Mouse (Mus musculus): ENCODE results near the gene Bcl2l1. TPM values are rescaled to one million over a fixed set of nuclear protein-coding genes. Genes with fewer than 3 reads are reported as not detected.

The Bcl2l1 gene
- polyA plus RNA-seq, 2 experiments = 46.8 to 91.2 TPM

DNA sequence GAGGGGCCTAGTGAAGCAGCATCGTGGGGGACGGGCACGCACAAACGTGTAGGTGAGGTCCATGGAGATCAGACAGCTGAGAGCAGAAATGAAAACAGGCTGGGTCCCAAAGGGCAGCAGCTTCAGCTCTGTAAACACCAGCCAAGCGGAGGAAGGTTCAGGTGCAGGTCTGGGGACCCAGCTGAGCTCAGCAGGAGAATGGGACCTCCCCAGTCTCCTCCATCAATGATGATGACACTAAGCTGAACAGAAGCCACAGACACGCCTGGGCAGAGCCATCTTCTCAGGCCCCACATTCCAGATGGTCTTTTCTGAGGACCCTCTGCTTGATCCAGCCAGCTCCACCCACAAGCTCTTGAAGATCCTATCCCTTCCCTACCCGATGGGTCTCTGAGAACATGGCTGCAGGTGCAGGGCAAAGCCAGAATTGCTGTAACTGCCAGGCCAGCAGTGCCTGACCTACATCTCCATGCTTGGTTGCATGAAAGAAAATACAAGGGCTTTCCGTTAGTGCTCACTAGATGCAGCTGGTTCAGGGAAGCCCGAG, 37.2 kb downstream of the Bcl2l1 start:
- TF ChIP-seq POLR2A (IDR thresholded peaks at IDR 0.05; ENCODE audit: borderline replicate concordance, extremely low read depth, insufficient read depth, insufficient read length) = no peak
- ATAC-seq (ENCODE audit: low FRiP score, low read depth) = no peak
- H3K9me3 ChIP-seq (ENCODE audit: control insufficient read depth, low read length) = no peaks in the 10 kb centered on the region

DNA sequence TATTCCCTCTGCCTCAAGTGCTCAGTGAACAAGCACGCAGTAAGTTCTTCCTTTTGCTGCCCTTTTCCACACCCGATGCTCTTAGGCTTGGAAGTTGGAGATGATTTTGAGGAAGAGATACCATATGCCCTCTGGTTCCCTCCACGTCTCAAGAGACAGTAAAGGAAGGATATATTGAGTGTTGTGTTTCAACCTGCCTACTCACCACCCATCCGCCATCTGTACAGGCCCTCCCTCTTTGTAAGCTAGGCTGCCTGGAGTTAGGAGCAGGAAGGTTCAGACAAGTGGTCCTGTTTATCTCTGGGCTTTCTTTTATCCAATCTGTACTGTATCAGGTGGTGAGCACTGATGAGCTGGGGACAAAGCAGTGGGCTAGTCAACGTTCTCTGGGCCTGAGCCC, 38.1 kb downstream of the Bcl2l1 start:
- Histone ChIP-seq H3K4me3 (replicated peaks; ENCODE audit: low read length) (no peak overlapping the region), H3K27ac (replicated peaks; ENCODE audit: low read depth, low read length) (no peak overlapping the region), H3K4me1 (ENCODE audit: control insufficient read depth, insufficient read depth, low read length) (peaks cover 3% of the 10 kb centered on the region; the same call in 1 of the 2 replicates), H3K9me3 (ENCODE audit: control insufficient read depth, low read length) (no peaks in the 10 kb centered on the region), H3K9ac (ENCODE audit: low read depth, low read length, severe bottlenecking) (no peak overlapping the region), H3K36me3 (ENCODE audit: control insufficient read depth, insufficient read depth, low read length) (peaks cover 5% of the 10 kb centered on the region; the same call in 1 of the 2 replicates), H3K4me2 (replicated peaks; ENCODE audit: low read depth, low read length, severe bottlenecking) (no peak overlapping the region), H3K27me3 (ENCODE audit: control insufficient read depth, insufficient read depth, low read length) (no peaks in the 10 kb centered on the region)
- ATAC-seq (ENCODE audit: low FRiP score, low read depth) = no peak
- TF ChIP-seq POLR2A (IDR thresholded peaks at IDR 0.05; ENCODE audit: borderline replicate concordance, extremely low read depth, insufficient read depth, insufficient read length) = no peak
- WGBS = 83% methylated on average over 5 of the region's 5 CpGs
- DNase-seq (ENCODE audit: low spot score) = no peak

More for the DNA sequence above, 37.2 kb downstream of the Bcl2l1 start:
- Histone ChIP-seq H3K27me3 (ENCODE audit: control insufficient read depth, insufficient read depth, low read length) (no peaks in the 10 kb centered on the region), H3K4me2 (replicated peaks; ENCODE audit: low read depth, low read length, severe bottlenecking) (no peak overlapping the region), H3K36me3 (ENCODE audit: control insufficient read depth, insufficient read depth, low read length) (peaks cover 5% of the 10 kb centered on the region; the same call in 1 of the 2 replicates), H3K4me3 (replicated peaks; ENCODE audit: low read length) (no peak overlapping the region), H3K9ac (ENCODE audit: low read depth, low read length, severe bottlenecking) (no peak overlapping the region), H3K27ac (replicated peaks; ENCODE audit: low read depth, low read length) (no peak overlapping the region), H3K4me1 (ENCODE audit: control insufficient read depth, insufficient read depth, low read length) (peaks cover 3% of the 10 kb centered on the region; the same call in 1 of the 2 replicates)
- no peak for DNase-seq (ENCODE audit: low spot score)
- WGBS = 76% methylated on average over 9 of the region's 9 CpGs

DNA sequence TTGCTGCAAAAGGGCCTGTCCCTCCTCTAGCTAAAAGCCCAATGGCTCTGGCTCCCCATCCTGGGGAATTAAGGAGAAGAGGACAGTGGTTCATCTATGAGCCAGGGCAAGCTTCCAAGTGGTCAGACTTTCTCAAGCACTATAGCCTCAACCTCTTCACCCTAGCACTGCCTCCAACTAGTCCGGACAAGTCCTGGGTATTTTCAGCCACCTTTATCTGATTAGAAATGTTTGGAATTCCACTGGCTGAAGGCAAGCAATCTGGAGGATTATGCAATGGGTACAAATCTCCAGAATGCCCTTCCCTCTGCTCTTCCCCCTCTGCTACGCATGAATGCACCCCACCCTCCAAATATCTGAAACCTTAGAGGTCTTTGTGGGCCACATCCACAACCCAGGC, 39.1 kb downstream of the Bcl2l1 start:
- Histone ChIP-seq H3K27me3 (ENCODE audit: control insufficient read depth, insufficient read depth, low read length) (no peaks in the 10 kb centered on the region), H3K36me3 (ENCODE audit: control insufficient read depth, insufficient read depth, low read length) (peaks cover 5% of the 10 kb centered on the region; the same call in 1 of the 2 replicates), H3K4me2 (replicated peaks; ENCODE audit: low read depth, low read length, severe bottlenecking) (no peak overlapping the region), H3K9ac (ENCODE audit: low read depth, low read length, severe bottlenecking) (no peak overlapping the region), H3K27ac (replicated peaks; ENCODE audit: low read depth, low read length) (no peak overlapping the region), H3K4me3 (replicated peaks; ENCODE audit: low read length) (no peak overlapping the region), H3K4me1 (ENCODE audit: control insufficient read depth, insufficient read depth, low read length) (peaks cover 3% of the 10 kb centered on the region; the same call in 1 of the 2 replicates), H3K9me3 (ENCODE audit: control insufficient read depth, low read length) (no peaks in the 10 kb centered on the region)
- TF ChIP-seq POLR2A (IDR thresholded peaks at IDR 0.05; ENCODE audit: borderline replicate concordance, extremely low read depth, insufficient read depth, insufficient read length) = no peak
- DNase-seq (ENCODE audit: low spot score) = no peak
- WGBS = 49% methylated on average over 2 of the region's 2 CpGs
- no peak for ATAC-seq (ENCODE audit: low FRiP score, low read depth)

DNA sequence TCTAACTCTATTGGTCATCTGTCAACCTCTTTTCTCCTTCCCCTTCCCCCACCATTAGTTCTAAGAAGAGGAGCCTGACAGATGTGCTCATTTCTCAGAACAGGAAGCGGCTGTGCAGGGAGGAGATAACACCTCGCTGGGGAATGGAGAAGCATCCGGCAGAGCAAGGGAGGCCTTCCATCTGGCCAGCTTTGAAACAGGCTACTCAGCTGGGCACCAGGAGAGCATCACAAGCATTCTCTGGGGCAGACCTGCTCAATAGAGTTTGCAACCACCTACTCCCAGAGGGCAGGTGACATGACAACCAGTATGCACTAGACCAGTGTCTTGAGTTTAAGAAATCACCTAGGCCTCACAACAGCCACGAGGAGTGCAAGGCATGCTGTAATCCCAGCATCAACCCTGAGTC, 41.9 kb downstream of the Bcl2l1 start:
- ATAC-seq (ENCODE audit: low FRiP score, low read depth) (no peak), DNase-seq (ENCODE audit: low spot score) (no peak)
- Histone ChIP-seq H3K9ac (ENCODE audit: low read depth, low read length, severe bottlenecking) (no peak overlapping the region), H3K9me3 (ENCODE audit: control insufficient read depth, low read length) (no peaks in the 10 kb centered on the region), H3K4me3 (replicated peaks; ENCODE audit: low read length) (no peak overlapping the region), H3K27me3 (ENCODE audit: control insufficient read depth, insufficient read depth, low read length) (no peaks in the 10 kb centered on the region), H3K4me1 (ENCODE audit: control insufficient read depth, insufficient read depth, low read length) (peaks cover 7% of the 10 kb centered on the region), H3K27ac (replicated peaks; ENCODE audit: low read depth, low read length) (no peak overlapping the region), H3K4me2 (replicated peaks; ENCODE audit: low read depth, low read length, severe bottlenecking) (no peak overlapping the region), H3K36me3 (ENCODE audit: control insufficient read depth, insufficient read depth, low read length) (peaks cover 5% of the 10 kb centered on the region; the same call in 1 of the 2 replicates)
- 31% methylated on average over 4 of the region's 4 CpGs for WGBS
- TF ChIP-seq POLR2A (IDR thresholded peaks at IDR 0.05; ENCODE audit: borderline replicate concordance, extremely low read depth, insufficient read depth, insufficient read length) = no peak

DNA sequence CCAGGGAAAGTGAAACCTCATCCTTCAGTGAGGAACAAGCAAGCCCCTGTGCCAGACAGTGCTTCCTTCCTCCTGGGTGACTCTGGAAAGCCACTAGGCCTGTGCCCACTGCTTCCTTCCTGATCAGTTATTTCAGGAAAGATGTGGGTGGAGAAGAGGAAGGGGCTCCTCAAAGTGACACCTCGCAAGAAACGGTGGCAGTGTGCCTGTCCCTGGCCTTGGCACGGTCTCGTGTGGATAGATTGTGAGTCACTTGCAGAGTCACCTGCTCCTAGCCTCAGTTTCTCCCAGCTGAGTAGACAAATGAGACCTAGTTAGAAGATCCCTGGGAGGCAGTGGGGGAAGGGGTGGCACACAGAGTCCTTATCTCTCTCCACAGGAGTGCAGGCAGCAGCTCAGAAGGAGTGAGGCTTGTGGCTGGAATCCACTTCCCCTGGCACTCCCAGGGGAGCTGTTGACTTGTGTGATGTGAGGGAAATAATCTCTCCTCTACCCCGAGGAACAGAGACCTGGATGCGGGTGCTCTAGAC, 42.6 kb downstream of the Bcl2l1 start:
- Histone ChIP-seq H3K27me3 (ENCODE audit: control insufficient read depth, insufficient read depth, low read length) (no peaks in the 10 kb centered on the region), H3K27ac (replicated peaks; ENCODE audit: low read depth, low read length) (no peak overlapping the region), H3K4me3 (replicated peaks; ENCODE audit: low read length) (no peak overlapping the region), H3K9me3 (ENCODE audit: control insufficient read depth, low read length) (no peaks in the 10 kb centered on the region), H3K4me2 (replicated peaks; ENCODE audit: low read depth, low read length, severe bottlenecking) (no peak overlapping the region), H3K4me1 (ENCODE audit: control insufficient read depth, insufficient read depth, low read length) (peaks cover 7% of the 10 kb centered on the region), H3K9ac (ENCODE audit: low read depth, low read length, severe bottlenecking) (no peak overlapping the region), H3K36me3 (ENCODE audit: control insufficient read depth, insufficient read depth, low read length) (peaks cover 5% of the 10 kb centered on the region; the same call in 1 of the 2 replicates)
- 61% methylated on average over 6 of the region's 6 CpGs for WGBS
- no peak for TF ChIP-seq POLR2A (IDR thresholded peaks at IDR 0.05; ENCODE audit: borderline replicate concordance, extremely low read depth, insufficient read depth, insufficient read length)
- DNase-seq (ENCODE audit: low spot score) (no peak), ATAC-seq (ENCODE audit: low FRiP score, low read depth) (no peak)

Measured in limb, embryonic 14.5 days (tissue).